Mouse (Mus musculus): Measurements from ENCODE around the gene Trpm5.

Trpm5 gene

GRCm38 (mm10) chr7:143094592-143095553 is at the start of gene Trpm5:
TSS of gene Trpm5 (minus strand) at chr7:143094642.
- DNase-seq (ENCODE audit: low spot score), result peak; percentile 27

- DNase-seq (ENCODE audit: low spot score), result no peak
These were observed 48.2 kb upstream of the Trpm5 start for GRCm38 (mm10) chr7:143142680-143143079.

- no peak for DNase-seq (ENCODE audit: low spot score)
These were observed 45.5 kb upstream of the Trpm5 start for GRCm38 (mm10) chr7:143139932-143140331.

GRCm38 (mm10) chr7:143138789-143139188 is 44.3 kb upstream of the Trpm5 start:
- DNase-seq (ENCODE audit: low spot score), result no peak

GRCm38 (mm10) chr7:143136561-143136960 is 42.1 kb upstream of the Trpm5 start:
- DNase-seq (ENCODE audit: low spot score), result no peak

- no peak for DNase-seq (ENCODE audit: low spot score)
These were observed 41.7 kb upstream of the Trpm5 start for GRCm38 (mm10) chr7:143136125-143136524.

- DNase-seq (ENCODE audit: low spot score), result no peak
These were observed 38.4 kb upstream of the Trpm5 start for GRCm38 (mm10) chr7:143132815-143133214.

GRCm38 (mm10) chr7:143124902-143125301 is 30.5 kb upstream of the Trpm5 start:
- no peak for DNase-seq (ENCODE audit: low spot score)

GRCm38 (mm10) chr7:143123876-143124669 is 29.6 kb upstream of the Trpm5 start:
- no peak for DNase-seq (ENCODE audit: low spot score)

GRCm38 (mm10) chr7:143122191-143122590 is 27.7 kb upstream of the Trpm5 start:
- DNase-seq (ENCODE audit: low spot score), result no peak

GRCm38 (mm10) chr7:143119826-143120225 is 25.4 kb upstream of the Trpm5 start:
- no peak for DNase-seq (ENCODE audit: low spot score)

GRCm38 (mm10) chr7:143119407-143119806 is 25.0 kb upstream of the Trpm5 start:
- no peak for DNase-seq (ENCODE audit: low spot score)

GRCm38 (mm10) chr7:143116521-143116920 is 22.1 kb upstream of the Trpm5 start:
- no peak for DNase-seq (ENCODE audit: low spot score)

GRCm38 (mm10) chr7:143114773-143115172 is 20.3 kb upstream of the Trpm5 start:
- DNase-seq (ENCODE audit: low spot score), result no peak

GRCm38 (mm10) chr7:143112395-143112794 is 18.0 kb upstream of the Trpm5 start:
- no peak for DNase-seq (ENCODE audit: low spot score)

GRCm38 (mm10) chr7:143111719-143112118 is 17.3 kb upstream of the Trpm5 start:
- DNase-seq (ENCODE audit: low spot score), result no peak

- no peak for DNase-seq (ENCODE audit: low spot score)
These were observed 16.4 kb upstream of the Trpm5 start for GRCm38 (mm10) chr7:143110803-143111202.

- DNase-seq (ENCODE audit: low spot score), result no peak
These were observed 15.3 kb upstream of the Trpm5 start for GRCm38 (mm10) chr7:143109696-143110095.

- DNase-seq (ENCODE audit: low spot score), result no peak
These were observed 14.7 kb upstream of the Trpm5 start for GRCm38 (mm10) chr7:143108996-143109660.

GRCm38 (mm10) chr7:143108200-143108599 is 13.8 kb upstream of the Trpm5 start:
- no peak for DNase-seq (ENCODE audit: low spot score)

GRCm38 (mm10) chr7:143106672-143107465 is 12.4 kb upstream of the Trpm5 start:
- DNase-seq (ENCODE audit: low spot score), result peak; percentile 35
